Mouse (Mus musculus) testis, adult 2 months (tissue): ENCODE measurements around the gene Fmo5.

Experiments used
- CTCF ChIP-seq: fragments of 200-500 bp; IDR thresholded peaks from 2 replicates; pipeline ENCODE4 v1.5.1; 2012; ENCODE audit warnings: low read depth, mild to moderate bottlenecking, inconsistent platforms, low read length, moderate library complexity; ENCODE audit not compliant: control insufficient read depth, insufficient read depth, insufficient replicate concordance
- POLR2A ChIP-seq: fragments of 200-500 bp; IDR thresholded peaks from 2 replicates; pipeline ENCODE4 v1.6.1; 2012; ENCODE audit warnings: low read depth, mild to moderate bottlenecking, inconsistent platforms, low read length, moderate library complexity; ENCODE audit not compliant: control insufficient read depth

DNA sequence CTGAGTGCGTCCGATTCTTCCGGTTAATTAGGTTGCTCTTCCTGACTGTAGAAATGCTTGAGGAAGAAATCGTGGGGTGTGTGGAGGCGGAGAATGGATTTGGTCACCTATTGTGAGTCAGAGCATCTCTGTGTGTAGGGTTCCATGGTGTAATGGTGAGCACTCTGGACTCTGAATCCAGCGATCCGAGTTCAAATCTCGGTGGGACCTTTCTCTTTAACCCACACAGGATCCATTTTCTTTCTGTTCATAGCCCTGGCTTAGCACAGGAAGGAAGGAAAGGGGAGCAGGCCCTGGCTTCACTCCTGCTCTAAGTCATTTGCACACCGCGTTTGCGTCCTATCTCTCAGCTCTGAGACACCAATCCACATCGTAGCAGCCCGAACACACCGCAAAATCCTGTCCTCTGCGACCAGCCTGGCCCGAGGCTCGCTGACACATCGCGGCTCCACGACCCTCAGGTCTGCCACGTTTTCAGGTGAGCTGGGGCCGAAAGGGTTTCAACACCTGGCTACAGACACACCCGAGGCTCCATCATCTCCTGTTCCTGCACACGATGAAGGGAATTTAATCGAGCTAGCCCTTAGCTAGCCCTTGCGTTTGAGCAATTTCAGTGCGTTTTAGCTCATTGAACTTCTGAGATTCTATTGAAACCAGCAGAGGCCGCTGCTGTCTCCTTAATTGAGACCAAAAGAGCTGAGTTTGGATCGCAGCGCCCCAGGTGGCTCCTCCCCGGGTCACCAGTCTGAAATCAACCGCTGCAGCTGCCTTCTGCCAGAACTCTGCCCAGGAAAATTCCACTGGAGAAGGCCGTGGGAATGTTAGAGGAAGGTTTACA, 52.9 kb downstream of the Fmo5 start:
- TF ChIP-seq CTCF (no peak), POLR2A (no peak)
